Mouse (Mus musculus) layer of hippocampus, adult 9-11 months (tissue): Measurements from ENCODE around the gene Cldn24.
"Not testable (repeated sequence)": the region's sequence is repeated elsewhere in the genome, so short reads cannot be mapped to it uniquely, and the experiment has no call there.

ENCODE experiments used
- DNase-seq: peaks from one replicate; pipeline ENCODE4 v3.0.0; 2022

Cldn24 gene

GRCm38 (mm10) chr8:47821843-47822242 is at the start of gene Cldn24:
Gene Cldn24, plus strand, starts transcription at chr8:47822143.
- no peak for DNase-seq

GRCm38 (mm10) chr8:47772986-47773385 is 49.0 kb upstream of the Cldn24 start:
- DNase-seq: no peak

GRCm38 (mm10) chr8:47777415-47777814 is 44.5 kb upstream of the Cldn24 start:
- no peak for DNase-seq

- DNase-seq: no peak
Observed at GRCm38 (mm10) chr8:47779589-47779988, 42.4 kb upstream of the Cldn24 start.

GRCm38 (mm10) chr8:47781881-47782280 is 40.1 kb upstream of the Cldn24 start:
- DNase-seq: no peak

- DNase-seq: no peak
Observed at GRCm38 (mm10) chr8:47783544-47783943, 38.4 kb upstream of the Cldn24 start.

- peak; percentile 17 for DNase-seq
Observed at GRCm38 (mm10) chr8:47783944-47784343, 38.0 kb upstream of the Cldn24 start.

- DNase-seq: no peak
Observed at GRCm38 (mm10) chr8:47784436-47784835, 37.5 kb upstream of the Cldn24 start.

- no peak for DNase-seq
Observed at GRCm38 (mm10) chr8:47786323-47786722, 35.6 kb upstream of the Cldn24 start.

GRCm38 (mm10) chr8:47787705-47788104 is 34.2 kb upstream of the Cldn24 start:
- DNase-seq: no peak

- DNase-seq: no peak
Observed at GRCm38 (mm10) chr8:47791986-47792385, 30.0 kb upstream of the Cldn24 start.

GRCm38 (mm10) chr8:47799438-47799837 is 22.5 kb upstream of the Cldn24 start:
- no peak for DNase-seq

GRCm38 (mm10) chr8:47802349-47802748 is 19.6 kb upstream of the Cldn24 start:
- no peak for DNase-seq

- DNase-seq: no peak
Observed at GRCm38 (mm10) chr8:47804262-47804661, 17.7 kb upstream of the Cldn24 start.

- DNase-seq: no peak
Observed at GRCm38 (mm10) chr8:47809970-47810665, 11.8 kb upstream of the Cldn24 start.

- DNase-seq: no peak
Observed at GRCm38 (mm10) chr8:47810666-47811015, 11.3 kb upstream of the Cldn24 start.

- no peak for DNase-seq
Observed at GRCm38 (mm10) chr8:47811221-47811620, 10.7 kb upstream of the Cldn24 start.

- no peak for DNase-seq
Observed at GRCm38 (mm10) chr8:47819034-47819433, 2.9 kb upstream of the Cldn24 start.

- DNase-seq: no peak
Observed at GRCm38 (mm10) chr8:47820914-47821772, 800 bp upstream of the Cldn24 start.

- DNase-seq: not testable (repeated sequence)
Observed at GRCm38 (mm10) chr8:47822541-47822940, 598 bp downstream of the Cldn24 start.

- DNase-seq: no peak
Observed at GRCm38 (mm10) chr8:47823777-47824176, 1.8 kb downstream of the Cldn24 start.

GRCm38 (mm10) chr8:47824182-47824581 is 2.2 kb downstream of the Cldn24 start, which contains the start of gene Cldn22:
Gene Cldn22, plus strand, starts transcription at chr8:47824482.
- no peak for DNase-seq

- no peak for DNase-seq
Observed at GRCm38 (mm10) chr8:47825596-47825995, 3.7 kb downstream of the Cldn24 start.

- DNase-seq: no peak
Observed at GRCm38 (mm10) chr8:47826911-47827310, 5.0 kb downstream of the Cldn24 start.
